Mouse (Mus musculus) myocyte (in vitro differentiated cells): ENCODE results near the gene Ptrh1. TPM values are rescaled to one million over a fixed set of nuclear protein-coding genes. Genes with fewer than 3 reads are reported as not detected.

Source experiments
- H3K27me3 ChIP-seq: one replicate; pipeline ENCODE4 v1.6.1; 2011; ENCODE audit not compliant: control insufficient read depth, insufficient read depth, insufficient read length
- H3K36me3 ChIP-seq: one replicate; pipeline ENCODE4 v1.6.1; 2011; ENCODE audit not compliant: control insufficient read depth, insufficient read depth
- H3K4me2 ChIP-seq: one replicate; pipeline ENCODE4 v1.6.1; 2011; ENCODE audit warnings: low read depth, control low read depth
- H3K4me3 ChIP-seq: one replicate; pipeline ENCODE4 v1.5.1; 2011; ENCODE audit warnings: mild to moderate bottlenecking, control low read depth, moderate library complexity
- H3K79me2 ChIP-seq: one replicate; pipeline ENCODE4 v1.6.1; 2011; ENCODE audit not compliant: control insufficient read depth, insufficient read depth
- H3ac ChIP-seq: one replicate; pipeline ENCODE4 v1.6.1; 2011; ENCODE audit not compliant: control insufficient read depth, insufficient read length
- CEBPB ChIP-seq: IDR thresholded peaks from 2 replicates; pipeline ENCODE4 v1.6.1; 2011; ENCODE audit warnings: mild to moderate bottlenecking, moderate library complexity; ENCODE audit not compliant: poor library complexity, insufficient read depth, severe bottlenecking
- E2F4 ChIP-seq: IDR thresholded peaks from one replicate; pipeline ENCODE4 v1.6.1; 2011; ENCODE audit warnings: mild to moderate bottlenecking, control low read depth, moderate library complexity; ENCODE audit not compliant: insufficient read depth
- MAX ChIP-seq: IDR thresholded peaks from one replicate; pipeline ENCODE4 v1.6.1; 2011; ENCODE audit warnings: low read depth, mild to moderate bottlenecking, control low read depth
- MYOD1 ChIP-seq, 3 experiments: IDR thresholded peaks; one replicate each; pipeline ENCODE4 v1.6.1; 2011; ENCODE audit warnings: control low read depth in 2 of 3, low read depth in 2 of 3, mild to moderate bottlenecking in 2 of 3, moderate library complexity in 1 of 3; ENCODE audit not compliant: insufficient read length in 2 of 3, control insufficient read depth in 1 of 3
- MYOG ChIP-seq, 3 experiments: IDR thresholded peaks; one replicate each; pipeline ENCODE4 v1.6.1; 2011; ENCODE audit warnings: control low read depth in 2 of 3, low read depth in 2 of 3, mild to moderate bottlenecking in 2 of 3; ENCODE audit not compliant: insufficient read length in 2 of 3, control insufficient read depth in 1 of 3, insufficient read depth in 1 of 3
- POLR2A ChIP-seq: IDR thresholded peaks from one replicate; pipeline ENCODE4 v1.6.1; 2011; ENCODE audit warnings: low read depth, mild to moderate bottlenecking, control low read depth, moderate library complexity; ENCODE audit not compliant: insufficient read length
- POLR2AphosphoS2 ChIP-seq: IDR thresholded peaks from one replicate; pipeline ENCODE4 v1.6.1; 2011; ENCODE audit warnings: low read depth, control low read depth; ENCODE audit not compliant: insufficient read length
- REST ChIP-seq: IDR thresholded peaks from one replicate; pipeline ENCODE4 v1.6.1; 2011; ENCODE audit warnings: mild to moderate bottlenecking, control low read depth, moderate library complexity; ENCODE audit not compliant: insufficient read depth, insufficient read length
- SRF ChIP-seq: IDR thresholded peaks from one replicate; pipeline ENCODE4 v1.6.1; 2011; ENCODE audit warnings: low read depth; ENCODE audit not compliant: control insufficient read depth, insufficient read length
- TCF12 ChIP-seq: IDR thresholded peaks from one replicate; pipeline ENCODE4 v1.6.1; 2011; ENCODE audit warnings: mild to moderate bottlenecking, control low read depth; ENCODE audit not compliant: poor library complexity, insufficient read depth, severe bottlenecking
- TCF3 ChIP-seq: IDR thresholded peaks from one replicate; pipeline ENCODE4 v1.6.1; 2011; ENCODE audit warnings: low read depth, control low read depth; ENCODE audit not compliant: insufficient read length
- USF1 ChIP-seq: IDR thresholded peaks from one replicate; pipeline ENCODE4 v1.6.1; 2011; ENCODE audit warnings: low read depth, mild to moderate bottlenecking, control low read depth, moderate library complexity
- polyA plus RNA-seq: library from polyadenylated mRNA; unstranded; fragments of >200 nt; fragmentation: generic; extraction: Trizol; gene quantifications from one replicate; pipeline ENCODE4 v1.2.1, GENCODE M21; 2012; ENCODE audit warnings: missing spikeins

Ptrh1 gene
- polyA plus RNA-seq, 1 experiment, result 74.1 TPM

GRCm38 (mm10) chr2:32759001-32759400, 16.6 kb upstream of the Ptrh1 start:
- H3K27me3 ChIP-seq, result no peaks in the 10 kb centered on the region
- H3K79me2 ChIP-seq, result no peaks in the 10 kb centered on the region

GRCm38 (mm10) chr2:32761361-32761760, 14.2 kb upstream of the Ptrh1 start:
- TF ChIP-seq USF1 (no peak), SRF (no peak), MYOG (IDR thresholded peaks at IDR 0.05; ENCODE audit: control insufficient read depth in 1 of 3, insufficient read depth in 1 of 3, insufficient read length in 2 of 3, low read depth in 2 of 3) (no peak), E2F4 (no peak), MYOD1 (IDR thresholded peaks at IDR 0.05; ENCODE audit: control insufficient read depth in 1 of 3, insufficient read length in 2 of 3, low read depth in 2 of 3) (no peak), CEBPB (no peak), TCF3 (no peak)
- H3K4me2 ChIP-seq, result no peak overlapping the region
- no peak overlapping the region for H3ac ChIP-seq
- no peaks in the 10 kb centered on the region for H3K27me3 ChIP-seq
- no peak overlapping the region for H3K4me3 ChIP-seq
- H3K79me2 ChIP-seq, result no peaks in the 10 kb centered on the region
- no peaks in the 10 kb centered on the region for H3K36me3 ChIP-seq

More at GRCm38 (mm10) chr2:32759001-32759400, 16.6 kb upstream of the Ptrh1 start:
- Histone ChIP-seq H3K4me3 (no peak overlapping the region), H3ac (no peak overlapping the region), H3K4me2 (no peak overlapping the region), H3K36me3 (no peaks in the 10 kb centered on the region)
- no peak for TF ChIP-seq MAX
- no peak for TF ChIP-seq MYOD1 (IDR thresholded peaks at IDR 0.05; ENCODE audit: control insufficient read depth in 1 of 3, insufficient read length in 2 of 3, low read depth in 2 of 3)
- TF ChIP-seq TCF12, result no peak
- no peak for TF ChIP-seq POLR2AphosphoS2
- no peak for TF ChIP-seq TCF3
- no peak for TF ChIP-seq USF1
- no peak for TF ChIP-seq E2F4
- TF ChIP-seq MYOG (IDR thresholded peaks at IDR 0.05; ENCODE audit: control insufficient read depth in 1 of 3, insufficient read depth in 1 of 3, insufficient read length in 2 of 3, low read depth in 2 of 3), result no peak
- no peak for TF ChIP-seq CEBPB
- TF ChIP-seq POLR2A, result no peak
- TF ChIP-seq REST, result no peak
- TF ChIP-seq SRF, result no peak

GRCm38 (mm10) chr2:32761859-32762258, 13.7 kb upstream of the Ptrh1 start:
- no peak overlapping the region for H3K4me3 ChIP-seq
- no peaks in the 10 kb centered on the region for H3K79me2 ChIP-seq
- no peak overlapping the region for H3K4me2 ChIP-seq
- H3K27me3 ChIP-seq, result no peaks in the 10 kb centered on the region
- H3K36me3 ChIP-seq, result no peaks in the 10 kb centered on the region
- no peak overlapping the region for H3ac ChIP-seq
- no peak for TF ChIP-seq POLR2A
- TF ChIP-seq MYOG (IDR thresholded peaks at IDR 0.05; ENCODE audit: control insufficient read depth in 1 of 3, insufficient read depth in 1 of 3, insufficient read length in 2 of 3, low read depth in 2 of 3), result no peak
- no peak for TF ChIP-seq MYOD1 (IDR thresholded peaks at IDR 0.05; ENCODE audit: control insufficient read depth in 1 of 3, insufficient read length in 2 of 3, low read depth in 2 of 3)
- no peak for TF ChIP-seq TCF12
- no peak for TF ChIP-seq SRF
- no peak for TF ChIP-seq E2F4
- no peak for TF ChIP-seq POLR2AphosphoS2
- TF ChIP-seq REST, result no peak
- TF ChIP-seq TCF3, result no peak

- H3K4me3 ChIP-seq, result no peak overlapping the region
- TF ChIP-seq USF1 (no peak), POLR2A (no peak), MAX (no peak), REST (no peak), E2F4 (no peak), MYOD1 (IDR thresholded peaks at IDR 0.05; ENCODE audit: control insufficient read depth in 1 of 3, insufficient read length in 2 of 3, low read depth in 2 of 3) (no peak), POLR2AphosphoS2 (no peak), TCF3 (no peak), MYOG (IDR thresholded peaks at IDR 0.05; ENCODE audit: control insufficient read depth in 1 of 3, insufficient read depth in 1 of 3, insufficient read length in 2 of 3, low read depth in 2 of 3) (no peak), TCF12 (no peak)
These were observed 12.2 kb upstream of the Ptrh1 start for GRCm38 (mm10) chr2:32763353-32763752.

GRCm38 (mm10) chr2:32767241-32767640, 8.3 kb upstream of the Ptrh1 start:
- Histone ChIP-seq H3ac (no peak overlapping the region), H3K27me3 (no peaks in the 10 kb centered on the region), H3K4me2 (no peak overlapping the region), H3K36me3 (no peaks in the 10 kb centered on the region), H3K79me2 (no peaks in the 10 kb centered on the region), H3K4me3 (no peak overlapping the region)
- TF ChIP-seq MYOG (IDR thresholded peaks at IDR 0.05; ENCODE audit: control insufficient read depth in 1 of 3, insufficient read depth in 1 of 3, insufficient read length in 2 of 3, low read depth in 2 of 3), result no peak
- no peak for TF ChIP-seq POLR2A
- no peak for TF ChIP-seq CEBPB
- TF ChIP-seq MAX, result no peak
- TF ChIP-seq POLR2AphosphoS2, result no peak
- no peak for TF ChIP-seq USF1
- TF ChIP-seq MYOD1 (IDR thresholded peaks at IDR 0.05; ENCODE audit: control insufficient read depth in 1 of 3, insufficient read length in 2 of 3, low read depth in 2 of 3), result no peak
- TF ChIP-seq TCF3, result no peak
- no peak for TF ChIP-seq SRF
- no peak for TF ChIP-seq TCF12
- no peak for TF ChIP-seq E2F4
- no peak for TF ChIP-seq REST

More at GRCm38 (mm10) chr2:32763353-32763752, 12.2 kb upstream of the Ptrh1 start:
- H3K36me3 ChIP-seq, result no peaks in the 10 kb centered on the region
- H3ac ChIP-seq, result no peak overlapping the region
- H3K4me2 ChIP-seq, result no peak overlapping the region
- no peaks in the 10 kb centered on the region for H3K27me3 ChIP-seq
- no peaks in the 10 kb centered on the region for H3K79me2 ChIP-seq
